Mouse (Mus musculus): ENCODE results near the gene Tnfsf13.

Gene Tnfsf13

DNA sequence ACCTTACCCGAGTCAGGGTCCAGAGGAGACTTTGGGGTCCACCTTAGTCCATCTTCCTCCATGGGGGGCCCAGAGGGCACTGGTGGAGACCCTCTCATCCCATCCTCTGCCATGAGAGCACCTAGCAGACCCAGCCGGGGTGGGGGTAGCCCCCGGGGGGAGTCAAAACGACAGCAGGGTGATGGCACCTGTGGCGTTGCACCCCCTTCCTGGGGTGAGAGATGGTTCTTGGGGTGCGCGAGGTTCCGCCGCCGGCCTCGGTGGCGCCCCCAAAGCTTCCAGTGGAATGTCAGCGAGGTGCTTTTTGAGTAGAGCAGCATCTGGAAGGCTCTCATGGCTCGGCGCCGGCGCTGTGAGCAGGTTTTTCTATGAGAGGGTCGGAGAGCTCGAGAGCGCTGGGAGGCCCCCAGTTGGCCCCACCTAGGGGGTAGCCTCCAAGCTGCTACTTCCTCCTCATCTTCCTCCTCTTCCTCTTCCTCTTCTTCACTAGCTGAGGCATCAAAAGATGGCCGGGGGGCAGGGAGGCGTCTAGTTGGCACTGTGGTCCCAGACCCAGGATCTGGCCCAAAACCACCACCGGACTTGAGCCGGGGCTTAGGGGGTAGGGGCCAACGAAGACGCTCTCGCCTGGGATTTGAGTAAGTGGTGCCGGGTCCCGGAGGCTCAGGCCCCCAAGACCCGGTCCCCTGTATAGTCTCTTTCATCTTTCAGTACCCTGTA lies 5.3 kb downstream of the Tnfsf13 start:
- DNase-seq (ENCODE audit: low read depth, low spot score) = no peak

DNA sequence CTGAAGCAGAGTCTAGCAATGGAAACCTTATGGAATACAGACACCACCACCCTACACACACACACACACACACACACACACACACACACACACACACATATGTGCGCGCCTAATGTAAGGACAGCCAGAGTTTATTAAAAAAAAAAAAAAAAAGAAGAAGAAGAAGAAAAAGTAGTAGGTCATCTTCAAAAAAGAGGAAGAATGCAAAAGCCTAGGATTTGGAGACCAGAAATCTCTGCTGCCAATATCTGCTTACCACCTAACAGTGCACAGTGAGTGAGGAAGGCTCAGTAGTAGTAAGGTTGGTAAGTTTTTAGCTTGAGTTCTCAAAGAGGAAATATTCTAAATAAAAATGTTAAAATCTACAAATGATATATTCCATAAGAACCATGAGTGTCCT lies 6.4 kb downstream of the Tnfsf13 start:
- no peak for DNase-seq (ENCODE audit: low read depth, low spot score)

DNA sequence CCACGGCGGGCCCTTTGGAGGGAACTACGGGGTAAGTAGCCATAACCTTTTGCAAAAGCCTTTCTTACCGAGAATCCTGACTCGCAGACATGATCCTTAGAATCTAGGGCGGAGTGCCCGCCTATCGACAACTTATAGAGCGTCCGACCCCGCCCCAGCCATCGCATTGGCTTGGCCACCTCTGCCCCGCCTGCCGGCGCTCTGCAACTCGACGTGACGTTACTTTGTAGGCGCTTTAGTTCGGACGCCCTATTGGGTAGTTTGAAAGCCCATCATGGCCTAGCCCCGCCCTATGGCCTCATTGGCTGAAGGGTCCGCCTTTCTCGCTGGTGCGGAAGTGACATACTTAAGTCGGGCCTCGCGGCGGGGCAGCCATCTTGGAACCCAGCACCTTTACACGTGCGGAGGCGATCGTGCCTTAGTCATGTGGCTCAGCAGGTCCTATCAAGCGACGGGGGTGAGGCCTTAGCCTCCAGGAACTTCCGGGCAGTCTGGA lies 13.3 kb downstream of the Tnfsf13 start, which contains the start of gene Eif4a1:
TSS of gene Eif4a1 (minus strand) at position 213 of the 496 bp plus-strand sequence.
- peak; percentile 99 for DNase-seq (ENCODE audit: low read depth, low spot score)

DNA sequence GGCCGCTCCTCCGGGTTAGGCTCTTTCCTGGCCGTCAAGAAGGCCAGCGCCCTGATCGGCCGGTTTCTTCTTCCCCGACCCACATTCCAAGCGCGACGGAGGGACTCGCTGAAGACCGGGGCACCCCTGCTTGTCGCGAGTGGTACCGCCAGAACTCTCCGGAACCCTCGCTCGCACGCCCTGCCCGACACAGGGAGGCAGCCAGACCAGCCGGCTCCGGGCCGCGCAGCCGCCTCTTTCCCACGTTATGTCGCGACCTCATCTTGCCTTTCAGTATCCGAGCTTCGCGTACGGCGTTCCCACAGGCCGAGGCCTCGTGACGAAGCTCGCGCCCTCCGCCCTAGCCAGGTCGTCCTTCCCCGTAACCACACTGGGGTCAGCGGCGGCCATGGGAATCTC lies 13.9 kb downstream of the Tnfsf13 start:
- no peak for DNase-seq (ENCODE audit: low read depth, low spot score)

DNA sequence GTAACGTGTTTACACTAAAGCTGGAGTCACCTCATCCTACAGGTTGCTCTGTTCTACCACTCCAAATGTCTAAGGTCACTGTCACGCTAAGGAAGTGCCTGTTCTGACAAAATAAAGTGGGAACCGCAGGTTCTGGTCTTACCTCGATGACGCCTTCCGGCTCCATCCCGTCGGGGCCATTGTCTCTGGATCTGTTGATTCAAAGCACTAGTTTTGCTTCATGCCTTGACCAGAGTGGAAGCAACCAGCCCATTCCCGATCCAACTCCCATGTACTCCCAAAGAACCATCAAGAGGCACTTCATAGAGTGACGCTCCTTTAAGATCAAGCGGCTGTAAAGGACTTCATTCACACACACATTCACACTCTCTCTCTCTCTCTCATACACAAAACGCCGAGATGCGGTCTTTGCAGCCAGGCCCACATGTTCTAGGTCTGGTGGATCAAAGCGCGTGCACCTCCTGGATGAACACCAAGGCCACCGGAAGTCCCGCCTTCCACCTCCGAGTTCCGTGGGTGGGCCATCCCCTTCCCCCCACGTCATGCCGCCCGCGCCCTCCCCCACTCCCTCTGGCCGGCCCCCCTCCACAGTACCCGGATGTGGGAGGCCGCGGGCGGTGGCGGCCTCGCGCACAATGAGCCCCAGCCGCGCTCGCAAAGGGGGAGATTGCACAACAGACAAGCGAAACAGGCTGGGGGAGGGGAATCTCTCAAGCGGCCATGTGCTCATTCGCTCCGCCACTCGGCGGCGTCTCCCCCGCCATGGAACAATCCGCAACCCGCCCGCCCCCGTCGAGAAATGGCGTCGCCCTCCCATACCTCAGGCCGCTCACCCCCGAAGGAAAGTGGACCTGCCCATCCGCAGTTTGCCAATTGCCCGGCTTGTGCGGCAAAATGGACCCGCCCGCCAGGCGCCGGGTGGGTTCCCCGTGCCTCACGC lies 14.5 kb downstream of the Tnfsf13 start:
- DNase-seq (ENCODE audit: low read depth, low spot score) = peak; percentile 96

DNA sequence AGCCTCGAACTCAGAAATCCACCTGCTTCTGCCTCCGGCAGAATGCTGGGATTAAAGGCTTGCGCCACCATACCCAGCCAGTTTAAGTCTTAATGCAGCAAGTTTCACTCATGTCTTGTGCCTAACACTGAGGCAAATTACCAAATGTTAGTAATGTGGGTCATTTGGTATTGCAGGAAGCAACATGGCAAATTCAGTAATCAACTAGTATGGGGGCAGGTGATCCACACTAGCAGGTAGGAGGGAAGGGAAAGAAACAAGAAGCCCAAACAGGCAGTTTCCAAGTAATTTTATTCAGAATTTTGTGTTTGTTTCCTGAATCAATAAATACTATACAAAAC lies 18.9 kb downstream of the Tnfsf13 start:
- no peak for DNase-seq (ENCODE audit: low read depth, low spot score)

DNA sequence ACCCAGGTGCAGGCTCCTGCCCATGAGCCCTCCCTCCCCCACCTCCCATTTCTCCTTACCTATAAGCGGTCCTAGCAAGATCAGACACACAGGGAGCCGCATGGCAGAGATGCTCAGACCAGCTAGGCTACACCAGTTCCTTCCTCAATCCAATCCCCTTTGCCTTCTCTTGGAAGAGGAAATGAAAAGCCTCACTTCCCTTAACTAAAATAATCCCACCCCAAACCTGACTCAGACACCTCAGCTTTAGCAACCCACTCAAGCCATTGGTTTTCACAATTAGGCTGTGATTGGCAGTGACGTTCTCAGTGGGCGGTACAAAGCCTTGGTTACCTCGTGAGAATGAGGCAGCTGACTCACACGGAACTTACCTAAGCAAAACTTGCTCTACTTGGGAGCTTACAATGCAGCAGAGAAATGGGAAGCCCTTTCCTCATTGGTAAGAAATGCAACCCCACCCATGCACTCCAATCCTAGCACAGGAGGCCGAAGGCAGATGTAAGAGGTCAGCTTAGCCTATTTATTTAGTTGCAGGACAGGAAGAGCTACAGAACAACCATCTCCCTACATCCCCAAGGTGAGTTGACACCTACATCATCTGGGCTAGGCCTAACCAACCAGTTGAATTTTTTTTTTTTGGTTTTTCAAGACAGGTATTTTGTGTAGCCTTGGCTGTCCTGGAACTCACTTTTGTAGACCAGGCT lies 19.5 kb downstream of the Tnfsf13 start, which contains the start of gene Cd68:
TSS of gene Cd68 (minus strand) at position 193 of the 704 bp plus-strand sequence.
- no peak for DNase-seq (ENCODE audit: low read depth, low spot score)

DNA sequence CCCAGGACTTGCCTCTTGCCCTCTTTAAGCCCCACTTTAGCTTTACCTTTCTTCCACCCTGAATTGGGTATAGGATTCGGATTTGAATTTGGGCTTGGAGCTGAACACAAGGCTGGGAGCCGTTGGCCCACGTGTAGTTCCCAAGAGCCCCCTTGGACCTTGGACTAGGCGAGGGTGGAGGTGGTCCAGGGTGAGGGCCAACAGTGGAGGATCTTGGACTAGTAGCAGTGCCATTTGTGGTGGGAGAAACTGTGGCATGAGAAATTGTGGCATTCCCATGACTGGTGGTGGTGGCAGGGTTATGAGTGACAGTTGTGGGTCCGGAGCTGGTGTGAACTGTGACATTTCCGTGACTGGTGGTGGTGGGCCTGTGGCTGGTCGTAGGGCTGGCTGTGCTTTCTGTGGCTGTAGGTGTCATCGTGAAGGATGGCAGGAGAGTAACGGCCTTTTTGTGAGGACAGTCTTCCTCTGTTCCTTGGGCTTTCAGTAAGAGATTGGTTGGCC lies 20.1 kb downstream of the Tnfsf13 start:
- no peak for DNase-seq (ENCODE audit: low read depth, low spot score)

DNA sequence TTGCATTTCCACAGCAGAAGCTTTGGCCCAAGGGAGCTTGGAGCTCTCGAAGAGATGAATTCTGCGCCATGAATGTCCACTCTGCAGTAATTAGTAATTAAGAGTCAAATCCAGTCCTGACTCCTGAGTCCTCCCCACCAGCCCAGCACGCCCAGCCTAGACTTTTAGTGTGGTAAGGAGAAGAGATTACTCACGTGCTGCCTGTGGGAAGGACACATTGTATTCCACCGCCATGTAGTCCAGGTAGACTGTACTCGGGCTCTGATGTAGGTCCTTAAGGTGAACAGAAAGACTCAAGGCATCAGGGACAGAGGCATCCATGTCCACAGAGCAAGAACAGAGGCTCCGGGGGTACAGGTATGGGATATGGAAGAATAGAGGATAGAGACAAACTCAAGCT lies 20.7 kb downstream of the Tnfsf13 start:
- no peak for DNase-seq (ENCODE audit: low read depth, low spot score)

DNA sequence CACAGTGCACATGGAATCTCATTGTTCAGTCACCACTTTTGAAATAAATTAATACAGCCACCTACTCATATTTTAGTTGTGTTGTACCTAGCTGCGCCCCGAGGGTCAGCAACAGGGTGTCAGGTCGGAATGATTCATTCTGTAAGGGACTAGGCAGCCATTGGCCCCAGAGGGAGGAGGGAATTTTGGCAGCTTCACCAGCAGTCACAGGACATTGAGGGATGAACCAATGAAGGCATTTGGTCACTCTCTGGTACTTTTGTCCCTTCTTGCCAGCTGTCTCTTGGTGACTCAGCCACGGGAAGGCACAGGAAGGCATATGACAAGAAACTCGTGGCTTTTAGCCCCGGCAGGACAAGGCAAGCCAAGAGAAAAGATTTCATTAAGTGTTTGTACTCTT lies 21.8 kb downstream of the Tnfsf13 start:
- DNase-seq (ENCODE audit: low read depth, low spot score) = no peak

DNA sequence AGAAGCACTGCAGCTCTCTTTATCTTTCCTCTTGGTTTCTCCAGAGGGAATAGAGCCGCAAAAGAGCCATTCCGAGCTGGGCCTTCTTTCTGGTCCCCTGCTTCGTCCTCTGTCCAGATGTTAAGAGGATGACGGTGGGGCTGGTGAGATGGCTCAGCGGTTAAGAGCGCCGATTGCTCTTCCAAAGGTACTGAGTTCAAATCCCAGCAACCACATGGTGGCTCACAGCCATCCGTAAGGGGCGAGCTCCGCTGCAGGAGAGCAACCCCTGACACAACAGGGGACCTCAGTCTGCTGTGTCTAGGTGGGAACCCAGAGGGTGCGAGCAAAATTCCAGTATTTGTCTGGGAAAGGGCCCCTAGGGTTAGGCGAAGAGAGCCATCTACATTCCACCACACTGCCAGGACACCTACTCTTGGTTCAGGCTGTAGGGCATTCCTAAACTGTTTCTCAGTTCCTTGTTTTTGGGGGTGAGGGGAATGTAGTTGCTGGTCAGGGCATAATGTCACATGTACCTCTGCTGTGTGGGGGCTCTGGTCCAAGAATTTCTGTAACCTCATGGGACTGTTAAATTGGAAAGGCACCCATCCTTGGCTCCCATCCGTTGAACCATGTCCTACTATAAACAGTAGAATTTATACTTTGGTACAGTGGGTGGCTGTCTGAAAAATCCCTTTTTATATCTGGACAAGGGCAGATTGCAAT lies 22.5 kb downstream of the Tnfsf13 start:
- no peak for DNase-seq (ENCODE audit: low read depth, low spot score)

DNA sequence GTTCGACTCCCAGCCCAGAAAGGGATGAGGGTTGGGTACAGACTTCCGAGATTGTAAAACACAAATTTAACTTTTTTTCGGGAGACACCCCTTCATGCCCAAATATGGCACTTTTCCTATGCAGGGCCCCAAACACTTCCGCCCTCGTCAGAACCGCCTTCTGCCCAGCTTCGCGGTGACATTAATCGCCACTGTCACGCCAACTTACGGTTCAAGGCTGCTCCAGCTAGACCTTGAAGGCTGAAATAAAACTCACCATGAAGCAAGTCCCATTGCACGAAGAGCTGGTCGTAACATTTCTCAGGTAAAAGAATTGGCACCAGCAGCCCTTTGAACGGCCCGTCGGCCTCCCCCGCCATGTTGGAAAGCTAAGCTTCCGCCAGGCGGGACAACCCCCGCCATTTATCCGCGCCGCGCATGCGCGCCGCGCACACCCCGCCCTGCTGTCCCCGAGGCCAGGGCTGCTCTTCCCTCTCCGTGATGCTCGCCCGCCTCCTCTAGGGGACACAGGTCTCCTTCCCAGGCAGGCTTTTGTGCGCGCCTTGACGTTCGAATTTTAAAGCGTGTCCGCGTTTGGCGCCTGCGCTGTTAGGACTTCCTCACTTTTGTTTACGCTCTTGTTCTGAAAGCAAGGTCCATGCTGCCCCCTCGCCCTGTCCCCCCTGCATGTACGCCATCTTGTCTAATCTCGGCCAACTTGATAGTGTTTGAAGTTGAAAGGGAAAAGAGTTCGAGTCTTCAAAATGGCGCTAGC lies 23.2 kb downstream of the Tnfsf13 start, which contains the start of gene Mpdu1:
TSS of gene Mpdu1 (minus strand) at position 430 of the 754 bp plus-strand sequence.
- peak; percentile 90 for DNase-seq (ENCODE audit: low read depth, low spot score)

DNA sequence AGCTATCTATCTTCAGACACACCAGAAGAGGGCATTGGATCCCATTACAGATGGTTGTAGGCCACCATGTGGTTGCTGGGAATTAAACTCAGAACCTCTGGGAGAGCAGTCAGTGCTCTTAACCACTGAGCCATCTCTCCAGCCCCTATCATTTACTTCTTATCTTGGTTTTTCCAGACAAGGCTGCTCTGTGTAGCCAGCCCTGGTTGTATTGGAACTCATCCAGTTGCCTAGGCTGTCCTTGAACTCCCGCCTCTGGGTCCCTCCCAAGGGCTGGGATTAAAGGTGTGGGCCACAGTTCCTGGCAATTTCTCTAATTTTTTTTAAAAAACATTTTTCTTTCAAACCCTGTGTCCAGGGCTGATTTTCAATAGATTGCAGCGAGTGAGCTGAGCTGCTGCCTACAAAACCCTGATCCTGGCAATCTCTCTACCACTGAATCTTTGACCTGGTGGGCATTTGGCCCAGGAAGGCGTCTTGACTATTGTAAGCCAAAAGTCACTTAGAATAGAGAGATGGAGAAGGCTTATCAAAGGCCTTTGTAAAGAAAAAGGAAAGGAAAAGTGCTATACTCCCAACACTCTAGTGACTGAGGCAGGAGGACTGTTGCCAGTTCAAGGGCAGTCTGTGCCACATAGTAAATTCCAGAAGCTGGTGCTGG lies 24.2 kb downstream of the Tnfsf13 start:
- DNase-seq (ENCODE audit: low read depth, low spot score) = no peak

DNA sequence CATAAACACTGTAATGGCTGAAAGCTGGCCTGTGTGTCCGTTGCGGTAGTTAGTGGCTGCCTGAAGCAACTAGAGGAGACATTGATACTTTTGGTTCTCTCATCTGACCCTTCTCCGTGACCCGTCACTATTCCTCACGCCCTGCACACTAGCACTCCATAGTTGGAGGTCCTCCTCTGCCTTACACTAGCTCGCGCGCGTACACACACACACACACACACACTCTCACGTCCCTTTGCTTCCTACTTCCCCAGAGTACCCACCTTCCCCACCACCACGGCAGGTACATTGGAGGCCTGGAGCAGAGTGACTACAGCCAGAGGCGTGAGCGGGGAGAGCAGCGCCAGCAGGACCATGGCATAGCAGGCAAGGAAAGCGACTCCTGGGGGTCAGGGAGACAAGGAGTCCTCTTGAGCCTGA lies 28.1 kb downstream of the Tnfsf13 start:
- DNase-seq (ENCODE audit: low read depth, low spot score) = no peak

DNA sequence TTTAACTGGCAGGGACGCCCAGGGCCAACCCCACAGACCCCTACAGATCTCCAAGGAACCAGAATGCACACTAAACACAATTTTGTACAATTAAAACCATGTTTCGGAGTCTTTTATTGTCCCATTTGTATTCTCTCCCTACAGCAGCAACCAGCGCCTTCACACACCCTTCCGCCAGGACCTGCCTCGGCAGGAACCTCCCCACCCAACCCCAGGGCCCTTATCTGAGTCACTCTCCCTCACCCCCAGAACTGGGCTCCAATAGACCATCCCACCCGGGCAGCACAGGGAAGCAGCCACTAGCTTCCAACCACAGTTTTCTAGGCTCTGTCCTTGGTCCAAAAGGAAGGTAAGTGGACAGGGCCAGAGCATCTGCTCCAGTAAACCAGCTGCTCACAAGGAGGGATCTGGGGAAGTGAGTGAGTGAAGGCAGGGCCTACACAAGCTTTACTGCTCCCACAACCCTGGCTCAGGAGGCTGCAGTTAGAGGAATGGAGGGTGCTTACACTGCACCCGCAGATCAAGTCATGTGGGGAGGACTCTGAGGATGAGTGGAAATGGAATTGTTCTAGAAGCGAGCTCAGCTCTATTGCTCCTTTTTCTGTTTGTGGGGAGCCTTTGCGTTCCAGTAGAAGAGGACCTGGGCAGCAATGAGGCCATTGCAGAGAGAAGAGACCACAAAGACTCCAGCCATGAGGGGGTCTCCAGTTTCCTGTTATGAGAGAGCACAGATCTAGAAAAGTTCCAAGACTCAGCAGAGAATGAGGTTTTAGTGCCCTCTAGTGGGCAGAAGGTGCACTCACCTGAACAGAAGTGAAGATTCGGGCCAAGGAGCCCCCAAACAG lies 28.7 kb downstream of the Tnfsf13 start:
- DNase-seq (ENCODE audit: low read depth, low spot score) = peak; percentile 38

DNA sequence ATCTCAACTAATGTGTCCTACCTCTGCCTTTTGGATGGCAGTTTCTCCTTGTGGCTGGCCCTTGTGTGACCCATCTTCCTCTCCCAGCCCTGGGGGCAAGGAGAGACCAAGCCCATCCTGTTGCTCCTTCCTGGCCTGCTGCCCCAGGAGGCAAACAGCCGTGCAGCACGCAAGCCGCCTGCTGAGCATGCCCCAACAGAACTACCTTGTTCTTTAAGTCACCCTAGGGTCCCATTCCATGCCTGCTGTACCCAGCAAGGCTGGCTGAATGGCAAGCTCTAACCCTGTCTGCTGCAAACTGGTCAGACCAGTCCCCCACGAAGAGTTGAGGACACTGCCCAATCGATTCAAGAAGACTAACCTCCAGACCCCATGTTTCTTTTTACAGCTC lies 29.5 kb downstream of the Tnfsf13 start:
- no peak for DNase-seq (ENCODE audit: low read depth, low spot score)

DNA sequence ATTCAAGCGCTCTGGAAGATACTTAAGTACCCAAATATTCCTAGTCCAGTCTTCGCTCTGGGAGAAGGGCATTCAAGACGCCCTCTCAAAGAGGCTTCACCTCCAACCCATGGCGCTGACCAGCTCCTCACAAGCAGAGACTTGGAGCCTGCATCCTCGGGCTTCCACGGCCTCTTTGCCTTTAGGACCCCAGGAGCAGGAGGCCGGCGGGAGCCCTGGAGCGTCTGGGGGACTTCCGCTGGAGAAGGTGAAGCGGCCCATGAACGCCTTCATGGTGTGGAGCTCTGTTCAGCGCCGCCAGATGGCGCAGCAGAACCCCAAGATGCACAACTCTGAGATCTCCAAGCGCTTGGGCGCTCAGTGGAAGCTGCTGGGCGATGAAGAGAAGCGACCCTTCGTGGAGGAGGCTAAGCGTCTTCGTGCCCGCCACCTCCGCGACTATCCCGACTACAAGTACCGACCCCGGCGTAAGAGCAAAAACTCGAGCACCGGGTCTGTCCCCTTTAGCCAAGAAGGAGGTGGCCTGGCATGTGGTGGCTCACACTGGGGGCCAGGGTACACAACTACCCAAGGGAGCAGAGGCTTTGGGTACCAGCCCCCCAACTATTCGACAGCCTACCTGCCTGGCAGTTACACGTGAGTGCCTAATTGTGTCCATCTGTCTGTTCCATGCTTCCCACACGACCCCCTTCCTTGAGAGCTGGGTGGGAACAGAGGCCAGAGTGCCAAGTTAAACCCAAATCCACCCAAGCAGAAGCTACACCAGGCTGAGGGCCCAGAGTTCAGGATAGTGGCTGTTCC lies 30.1 kb downstream of the Tnfsf13 start, which contains the start of gene Sox15:
TSS of gene Sox15 (plus strand) at position 51 of the 801 bp plus-strand sequence.
- peak; percentile 47 for DNase-seq (ENCODE audit: low read depth, low spot score)

DNA sequence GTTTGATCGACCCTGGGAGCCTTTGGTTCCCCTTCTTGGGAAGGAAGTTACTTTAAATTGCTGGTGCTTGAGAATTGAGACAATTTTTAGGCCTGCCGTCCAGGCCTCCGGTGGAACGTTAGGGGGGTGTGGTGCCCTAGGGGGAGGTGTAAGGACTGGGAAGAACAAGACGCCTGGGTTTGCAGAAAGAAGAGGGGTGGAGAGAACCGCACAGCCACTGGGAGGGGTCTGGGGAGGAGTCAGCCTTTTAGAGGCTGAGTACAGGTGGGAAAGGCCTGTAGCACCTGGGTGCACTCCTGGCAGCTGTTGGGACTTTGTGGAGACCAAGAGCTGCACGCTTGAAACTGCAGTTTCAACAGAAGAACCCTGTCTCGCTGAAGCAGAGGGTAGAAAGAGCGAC lies 30.8 kb downstream of the Tnfsf13 start:
- DNase-seq (ENCODE audit: low read depth, low spot score) = no peak
